Mouse (Mus musculus): Measurements from ENCODE around the gene Vrk3.

Vrk3 gene

DNA sequence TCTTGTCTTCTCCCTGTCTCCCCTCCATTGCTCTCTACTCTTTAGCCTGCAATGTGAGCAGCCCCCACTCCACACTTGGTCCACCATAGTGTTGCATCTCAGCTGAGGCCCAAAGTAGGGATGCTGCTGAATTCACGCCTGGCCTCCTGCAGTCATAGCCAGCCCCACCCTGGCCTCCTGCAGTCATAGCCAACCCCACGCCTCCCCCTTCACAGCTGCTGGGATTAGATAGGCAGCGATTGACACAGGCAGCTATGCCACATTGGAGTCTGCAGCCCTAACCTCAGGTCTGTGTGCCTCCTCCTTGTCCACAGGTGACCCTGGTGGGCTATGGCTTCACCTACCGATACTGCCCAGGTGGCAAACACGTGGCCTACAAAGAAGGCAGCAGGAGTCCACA, 19.9 kb downstream of the Vrk3 start:
- DNase-seq: no peak

GRCm38 (mm10) chr7:44770046-44770578, 21.9 kb downstream of the Vrk3 start:
- peak; percentile 29 to 45 for DNase-seq

DNA sequence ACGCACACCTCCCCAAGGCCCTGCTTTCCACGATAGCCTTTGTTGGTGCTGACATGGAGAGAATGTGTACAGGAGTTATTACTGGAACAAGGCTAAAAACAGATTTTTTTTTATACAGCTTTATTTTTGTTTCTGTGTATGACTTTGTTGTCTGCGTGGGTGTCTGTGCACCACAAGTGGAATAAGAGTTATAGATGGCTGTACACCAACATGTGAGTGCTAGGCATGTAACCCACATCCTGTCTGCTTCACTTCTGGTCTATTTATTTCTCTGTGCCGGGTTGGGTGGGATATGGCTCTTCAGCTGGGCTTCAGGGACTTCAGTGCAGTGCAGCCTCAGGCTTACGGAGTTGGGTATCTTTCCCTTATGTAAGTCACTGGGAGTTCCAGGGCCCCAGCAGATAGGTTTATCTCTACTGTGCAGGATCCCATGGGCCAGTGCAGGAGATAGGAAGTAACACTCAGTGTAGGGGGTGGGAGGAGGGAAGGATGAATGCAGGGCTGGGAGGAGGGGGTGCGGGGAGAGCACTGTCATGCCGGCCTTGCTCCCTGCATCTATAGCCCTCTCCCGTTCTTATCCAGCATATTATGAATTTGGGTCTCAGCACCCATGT, 24.5 kb downstream of the Vrk3 start:
- DNase-seq: no peak

DNA sequence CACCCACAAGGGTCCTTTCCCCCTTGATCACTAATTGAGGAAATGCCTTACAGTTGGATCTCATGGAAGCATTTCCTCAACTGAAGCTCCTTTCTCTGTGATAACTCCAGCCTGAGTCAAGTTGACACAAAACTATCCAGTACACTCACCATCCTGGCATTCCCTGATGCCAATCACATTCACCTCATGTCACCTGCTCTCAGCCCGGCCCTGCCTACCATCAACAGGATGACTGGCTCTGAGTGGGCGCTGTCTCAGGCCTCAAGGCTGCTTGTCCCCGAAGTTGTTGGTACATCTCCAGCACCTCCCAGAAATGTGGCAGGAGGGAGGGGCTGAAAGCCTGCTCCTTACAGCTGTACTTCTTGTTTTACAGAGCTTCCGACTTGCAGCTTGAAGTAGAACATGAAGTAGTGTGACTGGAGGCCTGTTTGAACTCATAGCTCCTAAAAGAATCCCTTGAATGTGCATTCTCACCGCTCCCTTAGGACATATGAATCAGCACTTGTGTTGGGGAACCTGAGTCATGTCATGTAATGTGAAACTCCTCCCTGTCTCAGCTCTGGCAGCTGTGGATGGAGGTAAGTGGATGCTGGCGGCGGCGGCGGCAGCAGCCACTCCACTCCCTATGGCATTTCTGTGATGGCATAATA, 28.8 kb downstream of the Vrk3 start:
- DNase-seq: peak in 1 of 2 experiments; percentile 18

GRCm38 (mm10) chr7:44780101-44780500, 31.9 kb downstream of the Vrk3 start:
- no peak for DNase-seq

- no peak for DNase-seq
These were observed 41.3 kb downstream of the Vrk3 start for GRCm38 (mm10) chr7:44789531-44789930.

- DNase-seq: no peak
These were observed 41.9 kb downstream of the Vrk3 start for GRCm38 (mm10) chr7:44790066-44790465.

DNA sequence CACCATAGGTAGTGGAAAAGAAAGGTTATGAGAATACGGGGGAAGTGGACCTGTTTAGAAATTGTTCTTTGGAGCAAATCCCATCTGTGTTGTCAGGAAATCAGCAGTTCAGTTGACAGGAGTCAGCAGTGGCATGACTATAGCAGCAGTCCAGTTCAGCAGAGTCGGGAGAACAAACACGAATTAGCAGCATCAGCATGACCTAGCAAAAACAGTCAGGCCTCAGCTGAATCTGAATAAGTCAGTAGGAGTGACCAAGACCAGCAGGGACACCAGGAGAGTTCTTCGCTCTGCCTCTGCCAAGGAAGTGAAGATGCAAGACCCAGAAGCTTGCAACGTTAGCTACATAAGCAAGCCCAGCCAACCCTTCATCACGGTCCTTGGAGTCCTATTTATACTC, 44.6 kb downstream of the Vrk3 start:
- no peak for DNase-seq

DNA sequence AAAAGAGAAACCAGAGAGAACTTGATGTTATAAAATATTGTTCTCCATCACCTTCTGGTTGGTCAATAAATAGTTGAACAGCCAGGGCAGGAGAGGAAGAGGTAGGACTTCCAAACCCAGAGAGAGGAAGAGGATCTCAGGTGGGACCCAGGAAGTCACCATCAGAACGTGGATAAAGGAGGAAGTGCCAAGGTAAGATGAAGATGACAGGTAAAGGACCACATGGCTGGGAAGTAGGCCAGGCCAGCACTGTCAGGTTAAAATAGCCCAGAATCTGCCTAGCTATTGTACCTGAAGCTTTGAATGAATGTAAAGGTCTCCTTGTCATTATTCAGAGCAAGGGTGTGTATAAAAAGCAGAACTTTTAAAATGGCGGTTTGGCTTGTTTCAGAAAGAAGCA, 60.7 kb downstream of the Vrk3 start:
- DNase-seq: no peak

DNA sequence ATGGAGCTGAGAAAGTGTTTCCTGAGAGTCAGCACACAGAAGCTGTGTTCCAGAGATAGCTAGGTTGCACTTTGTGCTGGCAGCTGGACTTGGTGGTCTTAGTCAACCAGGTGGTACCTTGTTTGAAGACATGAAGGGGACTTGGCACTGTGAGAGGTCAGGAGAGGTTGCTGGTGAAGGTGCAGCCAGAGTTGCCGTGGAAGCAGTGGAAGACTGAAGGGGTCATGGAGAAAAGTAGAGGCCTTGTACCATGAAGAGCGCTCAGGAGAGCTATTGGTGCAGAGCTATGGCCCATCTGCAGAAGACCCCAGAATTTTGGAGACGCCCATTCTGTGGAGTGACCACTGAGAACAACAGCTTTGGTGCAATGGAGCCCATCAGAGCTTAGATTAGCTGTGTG, 61.3 kb downstream of the Vrk3 start:
- no peak for DNase-seq

DNA sequence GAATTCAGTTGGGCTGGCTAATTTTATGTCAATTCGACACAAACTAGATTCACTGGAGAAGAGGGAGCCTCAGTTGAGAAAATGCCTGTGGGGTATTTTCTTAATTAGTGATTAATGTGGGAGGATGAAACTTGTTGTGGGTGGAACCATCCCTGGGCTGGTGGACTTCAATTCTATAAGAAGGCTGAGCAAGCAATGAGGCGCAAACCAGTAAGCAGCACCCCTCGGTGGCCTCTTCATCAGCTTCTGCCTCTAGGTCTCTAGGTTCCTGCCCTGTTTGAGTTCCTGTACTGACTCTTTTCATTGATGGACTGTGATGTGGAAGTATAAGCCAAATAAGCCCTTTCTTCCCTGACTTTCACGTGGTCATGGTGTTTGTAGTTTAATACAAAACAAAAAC, 62.2 kb downstream of the Vrk3 start:
- DNase-seq: peak in 1 of 2 experiments; percentile 0

DNA sequence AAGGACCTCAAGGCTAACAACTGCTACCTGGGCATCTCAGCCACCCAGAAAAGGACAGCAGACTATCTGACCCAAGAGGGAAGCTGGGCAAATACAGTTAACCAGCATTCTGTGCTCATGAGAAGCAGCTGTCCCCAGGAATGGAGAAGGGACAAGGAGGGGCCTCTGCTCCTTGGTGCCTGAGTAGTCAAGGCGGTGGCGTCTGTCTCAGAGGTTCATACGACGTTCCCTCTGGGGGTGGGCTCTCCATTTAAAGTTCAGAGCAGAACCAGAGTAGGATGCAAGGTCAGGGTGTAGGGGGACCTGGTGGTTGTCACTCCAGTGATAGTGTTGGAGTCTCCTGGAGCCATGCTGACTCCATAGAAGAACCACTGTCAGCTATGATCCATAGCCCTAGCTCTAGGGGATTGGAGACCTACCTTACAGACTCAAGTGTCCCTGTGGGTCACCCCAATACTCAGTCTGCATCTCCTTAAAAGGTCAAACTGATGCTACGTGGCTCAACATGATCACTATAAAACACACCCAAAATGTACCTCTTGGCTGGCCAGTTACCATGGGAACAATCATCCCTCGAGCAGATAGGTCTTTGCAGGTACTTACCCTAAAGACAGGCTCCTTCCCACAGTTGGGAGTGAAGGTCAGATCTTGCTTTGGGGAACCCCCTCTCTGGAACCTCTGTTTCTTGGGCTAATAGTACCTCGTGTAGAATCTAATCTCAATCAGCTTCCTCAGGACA, 62.8 kb downstream of the Vrk3 start:
- peak in 1 of 2 experiments; percentile 1 for DNase-seq

GRCm38 (mm10) chr7:44812651-44813325, 64.6 kb downstream of the Vrk3 start:
- DNase-seq: peak in 1 of 2 experiments; percentile 2

GRCm38 (mm10) chr7:44813985-44814384, 65.8 kb downstream of the Vrk3 start:
- DNase-seq: peak in 1 of 2 experiments; percentile 0

DNA sequence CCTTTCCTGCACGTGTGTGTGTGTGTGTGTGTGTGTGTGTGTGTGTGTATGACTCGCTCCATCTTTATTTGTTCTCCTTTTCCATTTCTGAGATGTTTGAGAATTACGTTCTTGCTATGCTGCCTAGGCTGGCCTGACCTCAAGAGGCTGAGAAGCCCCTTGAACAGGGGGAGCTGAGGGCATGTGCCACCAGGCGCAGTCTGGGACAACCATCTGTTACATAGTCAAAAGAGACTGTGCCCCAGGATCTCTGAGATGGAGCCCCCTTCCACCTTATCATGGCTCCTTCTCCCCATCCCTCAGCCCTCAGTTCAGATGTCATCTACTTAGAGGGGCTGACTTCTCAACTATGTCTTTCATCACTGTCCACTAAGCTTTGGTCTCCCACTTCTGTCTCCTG, 66.2 kb downstream of the Vrk3 start:
- DNase-seq: peak in 1 of 2 experiments; percentile 2

GRCm38 (mm10) chr7:44814952-44815553, 66.8 kb downstream of the Vrk3 start:
- DNase-seq: peak in 1 of 2 experiments; percentile 23

DNA sequence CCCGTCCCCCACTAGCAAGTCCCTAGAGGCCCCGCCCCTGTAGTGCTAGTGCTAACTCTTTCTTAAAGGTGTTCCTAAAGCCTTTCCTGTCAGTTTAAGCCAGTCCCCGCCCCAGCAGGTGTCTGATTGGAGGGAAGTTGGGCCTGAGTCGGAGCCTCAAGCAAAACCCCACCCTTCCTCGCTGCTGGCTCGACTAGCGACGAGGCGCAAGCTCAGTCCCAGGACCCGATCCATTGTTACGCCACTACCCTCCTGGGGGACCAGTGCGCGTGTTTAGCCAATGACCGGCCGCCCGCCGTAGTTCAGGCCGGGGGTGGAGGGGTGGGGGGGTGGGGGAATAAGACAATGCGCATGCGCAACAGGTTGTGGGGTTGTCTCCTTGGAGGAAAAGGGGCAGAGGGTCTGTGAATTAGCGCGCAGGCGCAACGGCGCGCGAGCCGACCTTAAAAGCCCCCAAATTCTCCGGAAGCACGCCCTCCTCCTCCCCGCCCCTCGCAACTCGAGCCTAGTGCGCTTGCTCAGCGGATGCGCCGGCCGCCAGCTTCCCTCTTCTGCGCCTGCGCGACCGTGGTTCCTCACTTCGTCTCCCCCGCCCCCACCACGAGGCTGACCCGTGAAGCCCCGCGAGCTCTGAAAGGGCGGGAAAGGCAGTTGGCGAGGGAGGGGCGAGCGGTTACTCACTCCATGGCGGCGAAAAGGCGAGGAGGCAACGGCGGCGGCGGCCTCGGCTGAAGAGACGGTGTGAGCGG, 67.7 kb downstream of the Vrk3 start, which contains the start of the genes Nup62 and Il4i1:
Gene Nup62 (plus strand): TSS at position 368 of the 749 bp plus-strand sequence.
Gene Il4i1 (plus strand): TSS at position 667 of the 749 bp plus-strand sequence.
- DNase-seq: peak; percentile 99

- peak; percentile 55 to 59 for DNase-seq
These were observed 68.3 kb downstream of the Vrk3 start, which contains the start of gene Atf5 for GRCm38 (mm10) chr7:44816470-44817021. TSS of gene Atf5 (minus strand) at chr7:44816658.

DNA sequence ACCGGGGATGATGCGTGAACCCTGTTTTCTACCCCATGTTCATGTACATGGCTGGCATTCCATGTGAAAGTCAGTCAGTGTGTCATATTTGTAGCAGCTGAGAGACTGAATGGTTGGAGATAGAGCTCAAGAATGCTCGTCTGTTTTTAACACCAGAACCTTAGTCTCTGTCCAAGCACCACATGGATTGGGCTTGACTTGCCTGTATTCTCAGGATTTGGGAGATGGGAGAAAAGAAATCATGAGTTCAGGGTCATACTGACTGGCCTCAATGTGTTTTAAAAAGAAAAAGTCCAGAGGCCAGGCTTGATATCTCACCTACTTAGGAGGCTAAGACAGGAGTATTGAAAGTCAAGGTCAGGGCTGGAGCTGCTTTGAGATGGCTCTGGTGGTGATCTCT, 69.2 kb downstream of the Vrk3 start:
- no peak for DNase-seq

- DNase-seq: peak; percentile 6 to 24
These were observed 70.0 kb downstream of the Vrk3 start for GRCm38 (mm10) chr7:44818164-44818563.

- DNase-seq: peak; percentile 56 to 58
These were observed 70.6 kb downstream of the Vrk3 start for GRCm38 (mm10) chr7:44818751-44819235.

Data from lung, adult 18-20 months (tissue).